Mouse (Mus musculus): ENCODE measurements around the gene Lyrm9. TPM values are rescaled to one million over a fixed set of nuclear protein-coding genes. Genes with fewer than 3 reads are reported as not detected.

The Lyrm9 gene
- polyA plus RNA-seq, 2 experiments from 2014 or later = 29.9 to 31.4 TPM

DNA sequence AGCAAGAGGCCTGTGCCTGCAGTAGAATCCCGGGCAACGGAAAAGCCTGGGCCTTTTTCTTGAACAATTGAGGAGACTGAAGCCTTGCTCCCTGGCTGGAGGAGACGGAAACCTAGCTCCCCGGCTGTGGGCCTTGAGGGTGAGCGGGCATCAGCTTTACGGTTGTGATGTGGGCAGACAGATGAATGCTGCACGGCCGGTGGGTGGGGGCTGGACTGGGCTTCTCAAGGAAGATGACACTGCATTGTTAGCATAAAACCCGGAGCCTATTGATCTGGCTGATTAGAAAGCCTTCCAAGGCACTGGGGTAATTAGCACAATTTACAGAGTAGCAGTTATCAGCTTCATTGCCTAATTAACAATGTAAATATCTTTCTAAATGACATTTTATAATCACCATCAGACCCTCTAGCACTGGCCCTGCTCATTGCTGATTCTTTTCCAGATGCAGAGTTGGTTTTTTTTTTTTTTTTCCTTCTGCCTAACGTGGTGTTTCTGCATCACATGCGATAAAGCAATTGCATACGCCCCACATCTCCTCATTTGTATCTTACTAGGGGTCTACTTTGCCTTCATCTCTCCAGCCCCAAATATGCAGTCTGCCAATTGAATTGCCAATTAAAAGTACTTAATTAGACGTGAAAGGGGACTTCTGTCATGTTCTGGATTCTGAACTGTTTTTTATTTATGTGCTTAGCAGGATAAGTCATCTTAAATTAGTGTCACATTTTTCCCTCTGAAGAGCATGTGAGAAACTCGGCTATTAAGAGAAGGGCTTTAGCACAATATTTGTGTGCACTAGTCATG, 10.2 kb upstream of the Lyrm9 start:
- ATAC-seq = no peak

DNA sequence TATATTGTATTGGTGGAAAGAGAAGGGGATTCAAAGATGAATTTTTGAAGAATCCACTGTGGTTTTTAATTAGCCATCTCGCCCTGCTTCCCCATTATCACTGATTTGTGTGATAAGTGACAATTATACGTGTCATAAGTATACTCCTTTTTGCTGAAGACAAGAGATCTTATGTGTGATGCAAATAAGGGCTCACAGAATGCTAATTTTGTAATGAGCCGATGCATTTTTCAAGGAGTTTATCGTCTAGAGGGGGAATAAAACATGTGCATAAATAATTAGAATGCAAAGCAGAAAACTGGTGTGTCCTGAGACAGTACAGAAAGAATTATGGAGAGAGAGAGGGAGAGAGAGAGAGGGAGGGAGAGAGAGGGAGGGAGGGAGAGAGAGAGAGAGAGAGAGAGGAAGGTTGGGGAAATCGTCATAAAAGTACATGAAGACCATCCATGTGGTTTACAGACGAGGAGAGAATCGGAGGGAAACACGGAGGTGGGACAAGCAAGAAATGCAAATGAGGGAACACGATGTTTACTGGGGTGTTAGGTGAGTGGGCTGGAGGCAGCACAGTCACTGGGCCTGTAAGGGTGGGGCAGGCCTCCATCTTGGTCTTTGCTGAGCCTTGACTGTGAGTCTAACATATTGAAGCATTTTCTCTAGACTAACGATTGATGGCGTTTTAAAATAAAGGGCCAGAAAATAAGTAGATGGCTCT, 8.9 kb upstream of the Lyrm9 start:
- ATAC-seq = no peak

DNA sequence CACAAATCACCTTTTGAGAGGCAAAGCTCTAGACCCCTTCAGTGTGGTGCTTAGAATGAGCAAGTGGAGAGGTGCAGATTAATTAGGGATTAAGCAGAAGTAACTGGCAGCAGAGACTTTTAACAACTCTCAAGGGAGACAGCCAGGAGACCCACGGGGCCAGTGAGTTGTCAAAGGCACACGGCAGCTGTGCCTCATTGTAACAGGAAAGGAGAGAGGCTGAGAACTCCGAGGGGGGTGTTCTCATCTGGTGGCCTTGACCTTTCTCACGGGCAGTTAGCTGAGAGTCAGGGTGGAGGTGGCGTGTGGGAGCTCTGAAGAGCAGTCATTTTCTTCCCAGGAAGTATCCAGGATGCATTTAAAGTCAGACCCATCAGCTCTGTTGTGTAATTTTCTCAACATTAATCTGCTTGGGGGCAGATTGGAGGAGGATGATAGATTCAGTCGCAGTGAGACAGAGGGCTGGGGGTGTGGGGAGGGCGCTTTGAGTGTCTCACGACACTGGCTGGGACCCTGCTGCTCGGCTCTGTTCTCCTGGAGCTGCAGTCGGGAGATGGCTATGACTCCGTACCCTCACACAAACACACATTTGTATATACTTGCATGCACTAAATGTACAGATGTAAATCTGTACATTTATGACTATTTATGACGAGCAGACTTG, 5.9 kb upstream of the Lyrm9 start:
- no peak for ATAC-seq

DNA sequence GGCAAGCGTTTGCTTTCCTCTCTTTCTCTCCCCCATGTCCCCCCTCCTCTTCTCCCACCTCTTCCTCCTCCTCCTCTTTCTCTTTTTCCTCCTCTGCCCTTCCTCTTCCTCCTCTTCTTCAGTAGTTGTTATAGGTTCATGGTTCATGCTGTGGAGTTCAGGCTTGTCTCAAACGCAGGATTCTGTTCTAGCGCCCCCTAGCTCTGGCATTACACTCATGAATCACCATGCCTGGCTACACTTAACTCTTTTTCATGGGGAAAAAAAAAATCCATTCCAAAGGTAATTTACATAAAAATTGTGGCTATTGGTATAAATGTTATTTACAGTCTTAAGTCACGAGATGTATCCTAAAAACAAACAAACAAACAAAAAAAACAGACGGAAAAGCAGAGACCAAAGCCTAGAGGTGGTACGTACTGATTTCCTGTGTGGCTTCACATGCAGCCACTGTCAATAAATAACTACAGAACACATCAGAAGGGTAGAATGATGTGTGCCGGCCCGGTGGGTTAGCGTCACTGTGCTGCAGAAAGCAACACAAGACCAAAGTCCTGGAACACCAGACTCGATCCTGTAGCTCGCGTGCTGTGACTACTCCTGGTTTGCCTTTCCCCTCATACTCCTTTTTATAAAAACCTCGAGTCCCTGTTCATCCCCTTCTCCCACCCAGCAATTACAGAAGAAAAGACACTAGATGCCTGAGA, 3.4 kb upstream of the Lyrm9 start:
- peak; percentile 35 for ATAC-seq

DNA sequence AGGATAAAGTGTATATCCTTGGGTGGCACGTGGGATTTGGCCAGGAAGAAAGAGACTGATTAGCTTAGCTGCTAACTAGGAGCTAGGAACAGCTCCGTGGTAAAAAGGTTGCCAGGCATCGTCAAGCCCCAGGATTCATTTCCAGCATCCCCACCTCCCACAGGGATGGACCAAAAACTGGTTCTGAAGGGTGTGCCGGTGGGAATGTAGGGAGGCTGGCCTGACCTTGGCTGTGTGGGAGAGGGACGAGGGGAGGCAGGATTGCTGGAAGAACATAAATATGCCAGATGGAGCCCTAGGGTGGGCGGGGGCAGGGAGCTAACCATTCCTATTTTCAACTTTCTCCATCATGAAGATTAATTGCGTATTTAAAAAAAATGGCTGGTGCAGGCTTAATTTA, 1.2 kb downstream of the Lyrm9 start:
- ATAC-seq = no peak

DNA sequence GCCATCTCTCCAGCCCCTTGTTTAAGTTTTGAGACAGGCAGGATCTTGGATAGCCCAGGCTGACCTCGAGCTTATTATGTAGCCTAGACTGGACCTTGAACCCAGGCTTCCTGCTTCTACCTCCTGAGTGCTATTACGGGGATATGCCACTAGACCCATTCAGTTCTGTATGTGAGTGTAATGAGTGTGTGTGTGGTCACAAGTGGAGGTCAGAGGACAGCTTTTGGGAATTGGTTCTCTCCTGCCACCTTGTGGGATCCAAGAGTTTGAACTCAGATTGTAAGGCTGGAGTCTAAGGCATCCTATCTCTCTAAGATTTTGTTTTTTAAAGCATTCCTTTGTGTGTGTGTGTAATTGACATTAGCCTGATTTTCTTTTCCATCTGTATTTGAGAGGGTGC, 2.0 kb downstream of the Lyrm9 start:
- ATAC-seq = no peak

DNA sequence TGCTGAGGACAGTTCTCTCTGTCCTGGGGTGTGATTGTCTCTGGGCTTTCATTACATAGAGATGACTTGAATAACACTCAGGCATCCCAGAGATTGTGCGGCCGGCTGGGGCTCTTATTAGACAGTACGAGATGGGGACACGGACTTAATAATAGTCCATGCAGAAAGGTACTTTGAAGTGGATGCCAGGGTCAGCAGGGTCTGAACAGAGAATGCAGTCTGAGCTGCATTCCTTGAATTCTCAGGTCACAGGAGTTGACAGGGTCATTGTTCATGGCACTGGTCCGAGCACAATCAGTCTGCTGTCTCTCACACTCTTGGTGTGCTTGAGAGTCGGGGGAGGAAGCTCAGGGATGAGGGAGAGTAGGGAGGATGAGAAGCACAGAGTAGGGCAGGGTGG, 3.0 kb downstream of the Lyrm9 start:
- no peak for ATAC-seq

DNA sequence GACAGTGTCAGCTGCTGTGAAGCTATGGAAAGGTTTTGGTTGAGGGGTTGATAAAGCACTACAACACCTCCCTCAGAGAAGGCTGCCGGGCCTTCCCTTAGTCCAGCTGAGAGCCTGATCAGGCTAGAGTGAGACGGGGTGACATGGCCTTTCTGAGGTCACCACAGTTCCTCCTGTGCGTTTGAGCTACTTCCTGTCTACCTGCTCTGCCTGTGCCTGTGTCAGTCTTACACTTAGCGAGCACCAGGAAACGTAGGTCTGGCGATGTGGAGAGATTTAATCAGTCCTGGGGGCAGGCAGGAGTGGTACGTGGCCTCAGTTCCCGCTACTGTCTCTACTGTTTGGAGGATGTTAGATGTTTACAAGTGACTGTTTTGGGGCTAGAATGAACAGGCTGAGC, 3.8 kb downstream of the Lyrm9 start:
- ATAC-seq = peak; percentile 77

DNA sequence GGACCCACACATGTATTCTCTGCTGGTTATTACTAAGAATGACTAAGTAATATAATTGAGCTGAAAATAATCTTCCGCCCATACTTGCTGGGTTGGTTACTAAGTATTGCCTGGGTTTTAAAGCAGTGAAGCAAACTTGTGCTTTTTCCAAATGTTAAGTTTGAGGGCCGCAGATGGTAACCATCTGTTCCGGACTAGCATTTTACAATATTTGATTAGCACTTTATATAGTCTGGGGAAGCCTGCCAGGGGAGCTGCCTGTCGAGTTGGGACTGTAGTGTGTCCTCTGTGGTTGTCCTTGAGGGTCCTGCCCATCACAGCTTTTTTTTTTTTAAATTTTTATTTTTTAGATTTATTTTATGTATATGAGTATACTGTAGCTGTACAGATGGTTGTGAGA, 5.3 kb downstream of the Lyrm9 start:
- ATAC-seq = no peak

DNA sequence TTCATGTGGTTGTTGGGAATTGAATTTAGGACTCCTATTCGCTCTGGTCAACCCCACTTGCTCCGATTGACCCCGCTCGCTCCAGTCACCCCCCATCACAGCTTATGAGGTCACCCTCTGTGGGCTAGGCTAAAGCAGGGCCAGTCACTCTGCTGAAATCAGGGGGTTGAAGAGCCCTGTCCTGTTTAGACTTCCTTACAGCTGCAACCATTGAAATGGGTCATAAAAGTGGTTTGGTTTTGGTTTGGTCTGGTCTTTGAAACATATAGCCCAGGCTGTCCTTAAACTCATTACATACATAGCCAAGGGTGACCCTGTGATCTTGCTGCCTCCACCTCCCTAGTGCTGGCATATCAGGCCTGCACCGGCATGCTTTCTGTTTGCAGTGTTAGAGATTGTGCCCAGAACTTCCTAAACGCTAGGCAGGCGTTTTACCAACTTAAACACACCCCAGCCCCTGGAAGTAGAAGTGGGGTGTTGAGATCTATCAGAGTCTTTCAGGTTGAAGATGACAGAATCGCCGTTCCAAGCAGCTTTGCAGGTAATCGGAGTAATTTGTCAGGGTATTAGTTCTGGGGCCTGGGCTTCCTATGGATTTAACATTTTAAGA, 5.8 kb downstream of the Lyrm9 start:
- no peak for ATAC-seq

DNA sequence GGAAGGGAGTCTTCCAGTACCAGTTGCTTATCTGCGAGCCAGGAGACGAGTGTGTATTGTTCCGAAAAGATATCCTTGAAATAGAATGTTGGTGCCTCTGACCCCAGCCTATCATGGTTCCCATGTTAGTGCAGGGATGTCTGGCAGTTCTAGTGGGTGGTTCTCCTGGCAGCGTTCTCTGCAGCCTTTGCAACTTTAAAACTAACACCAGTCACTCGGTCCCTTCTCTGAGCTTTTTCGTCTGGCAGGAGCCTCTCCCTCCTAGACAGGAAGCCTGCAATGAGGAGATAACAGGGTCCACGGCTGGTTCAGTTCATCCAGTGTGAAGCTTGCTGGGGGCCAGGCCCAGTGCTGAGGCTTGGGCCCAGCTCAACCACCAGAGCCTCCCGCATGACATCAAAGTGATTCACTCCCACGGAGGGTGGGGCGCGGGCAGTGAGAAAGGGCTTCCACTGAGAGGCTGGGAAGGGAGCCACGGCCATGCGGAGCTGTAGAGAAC, 6.5 kb downstream of the Lyrm9 start:
- no peak for ATAC-seq

DNA sequence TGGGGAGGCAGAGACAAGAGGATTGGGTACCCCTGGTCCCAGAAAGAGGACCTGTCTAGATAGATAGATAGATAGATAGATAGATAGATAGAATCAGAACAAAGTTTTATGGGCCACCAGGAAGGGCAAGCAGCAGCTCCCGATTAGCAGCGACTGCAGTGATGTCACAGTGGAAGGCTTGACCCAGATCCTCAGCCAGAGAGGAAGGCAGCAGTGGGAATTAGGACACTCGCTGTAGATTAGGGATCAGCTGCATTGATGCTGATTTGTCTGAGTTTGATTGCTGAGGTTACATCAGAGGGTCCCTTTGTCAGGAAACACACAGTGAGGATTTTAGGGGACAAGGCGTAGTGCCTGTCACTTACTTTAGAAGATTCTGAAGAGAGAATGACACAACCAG, 10.1 kb downstream of the Lyrm9 start:
- ATAC-seq = no peak

DNA sequence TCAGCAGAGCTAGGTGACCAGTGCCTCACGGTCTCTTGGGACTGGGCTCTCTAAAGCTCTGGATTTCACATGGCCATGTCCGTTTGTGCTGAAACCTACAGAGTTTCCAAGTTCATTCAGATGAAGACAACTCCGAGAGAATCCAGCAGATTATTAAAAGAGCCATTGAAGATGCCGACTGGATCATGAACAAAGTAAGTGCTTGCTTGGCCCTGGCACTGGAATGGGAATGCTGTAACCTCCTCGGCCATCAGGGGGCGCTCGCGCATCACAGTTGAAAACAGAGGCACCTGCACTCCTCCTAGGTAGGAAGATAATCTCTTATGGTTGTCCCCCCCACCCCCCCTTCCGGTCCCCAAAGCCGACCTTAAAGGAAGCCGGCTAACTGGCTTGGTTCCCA, 11.6 kb downstream of the Lyrm9 start:
- no peak for ATAC-seq

DNA sequence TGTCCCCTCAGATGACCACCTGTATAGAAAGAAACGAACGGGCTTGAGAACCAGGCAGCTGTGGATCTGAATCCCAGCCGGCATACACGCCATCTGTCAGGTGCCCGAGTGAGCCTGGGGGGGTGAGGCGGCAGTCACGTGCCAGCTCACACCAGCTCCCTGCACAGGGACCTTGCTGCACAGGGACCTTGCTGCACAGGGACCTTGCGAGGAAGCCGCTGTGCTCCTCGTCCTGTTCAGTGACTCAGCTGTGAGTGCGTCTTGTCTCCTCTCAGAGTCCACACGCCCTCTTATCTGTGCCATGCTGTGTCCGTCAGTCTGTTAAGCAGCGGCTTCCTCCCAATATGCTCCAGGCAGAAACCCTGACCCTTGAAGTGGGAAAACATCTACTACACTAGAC, 13.1 kb downstream of the Lyrm9 start:
- no peak for ATAC-seq

DNA sequence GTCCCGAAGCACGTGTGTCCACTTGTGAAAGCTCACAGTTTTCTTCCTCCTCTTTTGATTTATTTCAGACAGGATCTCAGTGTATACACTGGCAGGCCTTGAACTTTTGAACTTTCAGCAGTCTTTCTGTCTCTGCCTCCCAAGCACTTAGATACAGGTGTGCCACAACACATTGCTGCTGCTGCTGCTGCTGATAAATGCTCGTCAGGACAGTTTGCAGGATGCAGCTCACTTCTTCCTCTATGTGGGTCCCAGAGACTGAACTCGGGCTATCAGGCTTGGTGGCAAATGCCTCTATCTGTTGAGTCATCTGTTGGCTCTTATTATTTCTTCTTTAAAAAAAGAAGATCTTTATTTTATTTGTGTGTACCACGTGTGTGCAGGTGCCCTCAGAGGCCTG, 13.8 kb downstream of the Lyrm9 start:
- no peak for ATAC-seq

DNA sequence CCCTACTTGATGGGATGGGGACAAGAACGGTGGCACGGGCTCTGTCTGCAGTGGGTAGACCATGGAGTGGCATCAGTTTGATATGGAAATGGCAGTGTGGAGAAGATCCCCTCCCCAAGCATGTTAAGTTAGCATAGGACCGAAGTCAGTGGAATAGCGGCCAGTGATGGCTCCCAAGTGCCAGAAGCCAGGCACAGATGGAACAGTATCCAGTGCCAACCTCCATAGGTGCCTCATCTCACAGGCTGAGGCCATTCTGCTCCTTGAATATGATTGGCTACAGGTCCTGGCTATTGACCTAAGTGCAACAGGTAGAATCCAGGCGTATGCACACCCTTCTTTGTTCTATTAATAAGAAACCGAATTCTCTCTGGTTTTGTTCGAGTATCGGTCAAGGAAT, 15.6 kb downstream of the Lyrm9 start:
- no peak for ATAC-seq

DNA sequence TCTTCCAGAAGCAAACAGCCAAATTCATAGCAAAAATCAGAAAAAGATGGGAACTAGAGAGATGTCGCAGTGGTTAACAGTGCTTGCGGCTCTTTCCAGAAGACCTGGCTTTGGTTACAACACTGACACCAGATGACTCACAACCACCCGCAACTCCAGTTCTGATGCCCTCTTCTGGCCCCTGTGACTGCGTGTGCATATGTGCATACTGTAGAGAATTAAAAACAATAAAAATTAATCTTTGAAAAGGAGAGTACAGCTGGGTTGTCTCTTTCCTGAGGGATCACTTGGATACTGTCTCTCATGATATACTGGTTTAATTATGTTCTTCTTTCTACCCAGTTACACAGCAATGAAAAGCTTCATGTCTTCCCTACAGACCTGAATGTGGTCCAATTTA, 20.2 kb downstream of the Lyrm9 start:
- ATAC-seq = no peak

DNA sequence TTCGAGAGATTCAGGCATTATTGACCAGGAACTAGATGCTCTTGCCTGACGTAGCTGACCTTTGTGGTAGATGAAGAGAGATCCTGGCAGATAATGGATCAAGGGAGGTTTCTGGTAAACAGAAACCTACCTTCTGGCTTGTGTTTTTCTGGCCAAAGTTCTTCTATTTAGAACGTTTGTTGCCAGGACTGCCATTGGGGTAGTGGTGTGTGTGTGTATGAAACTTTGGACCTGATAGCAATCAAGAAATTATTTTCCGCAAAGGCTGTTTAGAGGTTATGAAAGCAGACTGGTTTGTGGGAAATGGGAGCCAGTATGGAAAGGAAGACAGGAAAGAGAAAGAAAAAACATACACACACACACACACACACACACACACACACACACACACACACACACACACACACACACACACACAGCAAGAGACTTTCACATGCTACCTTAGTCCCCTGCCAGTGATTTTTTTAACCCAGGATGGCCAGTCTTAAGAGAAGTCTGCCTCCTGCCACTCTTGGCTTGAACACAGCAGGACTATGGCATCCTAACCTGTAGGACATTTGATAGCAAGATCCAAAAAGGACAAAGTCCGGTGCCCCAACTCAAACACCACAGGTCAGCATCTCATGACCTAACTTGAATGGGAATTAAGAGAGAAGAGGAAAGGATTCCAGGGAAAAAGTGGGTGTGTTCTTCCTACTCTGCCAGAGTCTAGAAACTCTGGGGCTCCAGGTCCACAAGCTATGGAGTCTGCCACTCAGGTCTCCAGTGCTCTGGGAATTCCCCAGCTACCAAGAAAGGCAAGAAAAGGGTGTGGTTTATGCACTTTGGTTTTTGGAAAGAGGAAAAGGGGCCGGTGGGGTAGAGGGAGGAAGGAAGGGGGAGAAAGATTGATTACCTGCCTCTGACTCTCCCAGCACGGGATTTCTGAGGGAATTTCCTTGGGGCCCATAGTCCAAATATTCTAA, 21.8 kb downstream of the Lyrm9 start:
- ATAC-seq = no peak

DNA sequence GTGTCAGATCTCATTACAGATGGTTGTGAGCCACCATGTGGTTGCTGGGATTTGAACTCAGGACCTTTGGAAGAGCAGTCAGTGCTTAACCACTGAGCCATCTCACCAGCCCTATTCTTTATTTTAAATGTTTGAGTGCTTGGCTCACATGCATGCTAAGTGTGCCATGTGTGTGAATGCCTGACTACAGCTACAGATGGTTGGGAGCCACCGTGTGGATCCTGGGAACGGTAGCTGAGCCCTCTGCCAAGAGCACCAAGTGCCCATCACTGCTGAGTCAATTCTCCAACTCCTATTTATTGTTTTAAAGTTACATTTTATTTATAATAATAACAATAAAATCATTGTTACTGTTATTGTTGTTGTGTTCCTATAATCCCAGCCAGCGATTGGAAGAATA, 23.5 kb downstream of the Lyrm9 start:
- ATAC-seq = no peak

DNA sequence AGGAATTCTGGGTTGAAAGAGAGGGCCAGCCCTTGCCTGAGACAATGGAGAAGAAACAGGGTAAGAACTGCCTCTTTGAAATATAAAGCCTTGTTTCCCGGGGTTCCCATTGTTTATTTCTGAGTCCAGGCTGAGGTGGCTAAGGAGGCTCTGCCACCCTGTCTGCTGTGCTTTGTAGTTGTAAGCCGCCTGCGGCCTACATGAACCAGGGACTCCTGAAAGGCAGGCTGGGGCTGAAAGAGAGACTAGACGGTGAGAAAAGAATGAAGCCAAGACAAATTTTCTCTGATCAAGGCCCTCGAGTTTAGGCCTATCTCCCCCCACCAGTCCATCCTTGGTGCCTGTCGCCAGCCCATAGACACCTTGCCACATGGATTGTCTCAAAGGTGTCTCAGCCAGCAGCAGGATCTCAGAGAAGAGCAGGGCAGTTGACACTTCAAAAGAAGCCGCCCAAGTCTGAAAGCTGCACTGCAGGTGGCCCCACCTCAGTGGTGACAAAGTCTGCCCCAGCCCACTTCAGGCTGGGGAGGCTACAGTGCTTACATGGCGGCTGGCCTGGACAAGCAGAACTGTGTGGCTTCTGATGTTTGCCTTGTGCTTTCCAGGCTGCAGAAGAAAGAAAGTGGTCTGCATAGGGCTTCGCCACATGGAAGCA, 25.0 kb downstream of the Lyrm9 start:
- no peak for ATAC-seq

DNA sequence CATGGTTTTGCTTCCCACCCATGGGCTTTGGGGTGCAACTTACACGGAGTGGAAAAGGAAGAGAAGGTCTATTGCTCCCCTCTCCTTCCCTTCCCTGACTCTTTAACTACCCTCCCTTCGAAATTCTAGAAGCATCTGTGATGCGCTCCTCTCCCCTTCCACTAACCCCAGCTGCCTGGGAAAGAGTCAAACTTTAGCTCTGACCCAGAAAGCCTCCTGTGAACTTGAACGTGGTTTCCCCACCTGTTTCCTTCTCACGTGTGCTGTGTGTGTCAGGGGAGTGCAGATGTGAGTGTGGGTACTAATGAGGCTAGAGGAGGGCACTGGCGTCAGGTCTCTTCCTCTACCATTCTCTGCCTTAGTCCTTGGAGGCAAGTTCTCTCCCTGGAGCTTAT, 25.5 kb downstream of the Lyrm9 start:
- ATAC-seq = no peak
